ENCODE assay signal across 12 mouse cellular contexts in the genomic region with DNA sequence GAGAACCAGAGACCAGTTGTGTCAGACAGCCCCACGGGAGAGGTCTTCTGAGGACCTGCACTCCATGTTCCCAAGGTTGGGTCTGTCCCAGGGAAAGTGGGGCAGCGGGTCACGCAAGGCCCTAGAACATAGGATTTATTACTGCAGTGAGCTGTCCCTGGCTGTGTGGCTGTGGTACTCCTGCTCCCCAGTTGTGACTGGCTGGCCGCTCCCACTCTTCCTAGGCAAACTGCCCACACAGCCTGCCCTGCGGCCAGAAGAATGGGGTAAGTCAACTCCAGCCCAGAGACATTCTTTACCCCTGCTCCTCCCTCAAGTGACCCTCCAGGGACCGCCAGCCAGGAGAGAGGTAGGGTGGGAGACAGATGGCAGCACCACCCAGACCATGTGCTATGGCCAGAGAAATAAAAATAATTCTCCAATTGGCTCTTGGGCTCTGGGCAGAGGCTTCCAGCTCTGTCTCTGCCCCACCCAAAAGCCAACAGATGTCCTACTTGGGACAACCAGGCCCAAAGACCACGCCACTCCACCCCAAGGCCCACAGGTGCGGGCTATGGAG. TPM values are rescaled to one million over a fixed set of nuclear protein-coding genes. Genes with fewer than 3 reads are reported as not detected.
A peak's percentile ranks its signal among the peaks of the same experiment; 100 is the strongest.
DNase-seq lines count a peak whose midpoint lies in the region; ATAC-seq lines count a peak whose summit lies in the region.
"Had no signal": no experiment of that assay in that cellular context is flagged by ENCODE, and none has a peak within 500 bp of the region (broad histone marks: within the 10 kb centered on the region; RNA-seq: fewer than 3 reads in every experiment).

No protein-coding gene starts in this region.

- no peak overlapping the region for H3K4me3 ChIP-seq in kidney, embryonic 14.5 days (ENCODE audit: low read length)
- H3K4me3 ChIP-seq: hindbrain, embryonic 15.5 days; midbrain, embryonic 12.5 days had no signal

- H3K4me1 ChIP-seq in kidney, embryonic 14.5 days (ENCODE audit: control insufficient read depth, insufficient read depth, low read length) = 0 out of 2 replicates have a peak, but pooled peaks cover 4% of the 10 kb centered on the region
- H3K4me1 ChIP-seq: hindbrain, embryonic 15.5 days; midbrain, embryonic 12.5 days had no signal

- no peak overlapping the region for H3K4me2 ChIP-seq in kidney, embryonic 14.5 days (replicated peaks; ENCODE audit: low read depth, low read length)
- H3K4me2 ChIP-seq: hindbrain, embryonic 15.5 days; midbrain, embryonic 12.5 days had no signal

- peak; percentile 26 for DNase-seq in kidney, postnatal 14 days
- peak; percentile 36 for DNase-seq in adrenal gland, adult 8-10 months
- peak; percentile 73 to 76 for DNase-seq in gastrocnemius, adult 8-10 months (ENCODE audit: low spot score in 2 of 2)
- DNase-seq in lung, postnatal 36 days = peak; percentile 56
- DNase-seq in neural tube, embryonic 10.5 days (ENCODE audit: extremely low spot score, low spot score) = no peak
- no peak for DNase-seq in layer of hippocampus, postnatal 14 days (ENCODE audit: low spot score in 2 of 2)
- DNase-seq: cerebellum, adult 8-10 months; right cerebral cortex, postnatal 4 days had no signal

- H3K36me3 ChIP-seq in kidney, embryonic 14.5 days (ENCODE audit: control insufficient read depth, insufficient read depth, low read length) = no peaks in the 10 kb centered on the region
- H3K36me3 ChIP-seq: hindbrain, embryonic 15.5 days; midbrain, embryonic 12.5 days had no signal

- no peak overlapping the region for H3K9ac ChIP-seq in kidney, embryonic 14.5 days (ENCODE audit: low read depth, low read length)
- H3K9ac ChIP-seq: hindbrain, embryonic 15.5 days; midbrain, embryonic 12.5 days had no signal

- H3K27me3 ChIP-seq in kidney, embryonic 14.5 days (ENCODE audit: control insufficient read depth, insufficient read depth, low read length) = no peaks in the 10 kb centered on the region
- H3K27me3 ChIP-seq: hindbrain, embryonic 15.5 days; midbrain, embryonic 12.5 days had no signal

- no peaks in the 10 kb centered on the region for H3K9me3 ChIP-seq in kidney, embryonic 14.5 days (ENCODE audit: control insufficient read depth, low read length)
- H3K9me3 ChIP-seq: hindbrain, embryonic 15.5 days; midbrain, embryonic 12.5 days had no signal

- WGBS in kidney, embryonic 14.5 days = 66% methylated on average over 8 of the region's 8 CpGs

- no peak for ATAC-seq in kidney, embryonic 14.5 days (ENCODE audit: low FRiP score, low TSS enrichment)
- ATAC-seq: forebrain, embryonic 14.5 days had no signal

- H3K27ac ChIP-seq in kidney, embryonic 14.5 days (ENCODE audit: low read depth, low read length) = no peak overlapping the region
- H3K27ac ChIP-seq: hindbrain, embryonic 15.5 days; midbrain, embryonic 12.5 days had no signal

RNA-seq across cellular contexts. Expression of gene Tead4, which starts 25.0 kb away (rescaled TPM):
- polyA plus RNA-seq in kidney, embryonic 14.5 days (2014; fragmentation: Nextera tagmentation; extraction: Ambion mirVana) = 1.5 and 2.2 TPM in 2 replicates
- 1 to 10 TPM; 1.3 to 4.1 (median 2.6) TPM for total RNA-seq in adrenal gland, adult 8-10 months (2022)
- 1 to 10 TPM; 6.0 to 8.1 (median 7.5) TPM for total RNA-seq in gastrocnemius, adult 8-10 months (2022)
- total RNA-seq in layer of hippocampus, postnatal 14 days (2021) = under 1 TPM; 0.62 to 0.98 TPM

Comparison
In these comparisons a context has a peak if more than half of its experiments do, and no peak if none do; other contexts are left out.
1. DNase-seq: peak in kidney, postnatal 14 days (single experiment), adrenal gland, adult 8-10 months (single experiment), gastrocnemius, adult 8-10 months (2 of 2) and lung, postnatal 36 days (single experiment); none in neural tube, embryonic 10.5 days (single experiment) and layer of hippocampus, postnatal 14 days (0 of 2).